Mouse (Mus musculus) ES-Bruce4 (cell line): ENCODE data around the gene Plcb1. TPM values are rescaled to one million over a fixed set of nuclear protein-coding genes. Genes with fewer than 3 reads are reported as not detected.

Experiments
- H3K27ac ChIP-seq: 2 replicates; pipeline ENCODE4 v1.5.1; 2012; ENCODE audit warnings: low read length, inconsistent platforms; ENCODE audit not compliant: insufficient read depth
- H3K27me3 ChIP-seq: 2 replicates; pipeline ENCODE4 v1.6.1; 2012; ENCODE audit warnings: mild to moderate bottlenecking, low read length, inconsistent platforms; ENCODE audit not compliant: control insufficient read depth, poor library complexity, insufficient read depth, severe bottlenecking
- H3K36me3 ChIP-seq: 2 replicates; pipeline ENCODE4 v1.6.1; 2012; ENCODE audit warnings: inconsistent platforms, mild to moderate bottlenecking, low read length, moderate library complexity; ENCODE audit not compliant: control insufficient read depth, poor library complexity, insufficient read depth, severe bottlenecking
- H3K4me1 ChIP-seq: one replicate; pipeline ENCODE4 v1.8.1; 2011; ENCODE audit warnings: low read length; ENCODE audit not compliant: control insufficient read depth, insufficient read depth
- H3K4me3 ChIP-seq: 2 replicates; pipeline ENCODE4 v1.5.1; 2011; ENCODE audit warnings: low read depth, mild to moderate bottlenecking, low read length
- H3K9ac ChIP-seq: 2 replicates; pipeline ENCODE4 v1.6.1; 2012; ENCODE audit warnings: low read depth, mild to moderate bottlenecking, inconsistent platforms; ENCODE audit not compliant: poor library complexity, severe bottlenecking
- H3K9me3 ChIP-seq: replicated peaks from 2 replicates; pipeline ENCODE4 v1.6.1; 2012; ENCODE audit warnings: mild to moderate bottlenecking, low read length, inconsistent platforms; ENCODE audit not compliant: control insufficient read depth, poor library complexity, insufficient read depth, severe bottlenecking
- CTCF ChIP-seq: IDR thresholded peaks from one replicate; pipeline ENCODE4 v1.8.1; 2011; ENCODE audit warnings: low read depth, low read length
- EP300 ChIP-seq: IDR thresholded peaks from 2 replicates; pipeline ENCODE4 v1.6.1; 2011; ENCODE audit warnings: low read depth, low read length; ENCODE audit not compliant: insufficient read depth
- POLR2A ChIP-seq: IDR thresholded peaks from one replicate; pipeline ENCODE4 v1.8.1; 2011; ENCODE audit warnings: low read length; ENCODE audit not compliant: insufficient read depth
- polyA plus RNA-seq: library from polyadenylated mRNA; stranded (reverse); fragments of >200 nt; gene quantifications from 2 replicates; pipeline ENCODE4 v1.2.4, GENCODE M21; 2011; ENCODE audit warnings: low read depth; ENCODE audit not compliant: missing spikeins, insufficient read depth, insufficient read length

Plcb1 gene
- polyA plus RNA-seq, 1 experiment = 0.19 TPM

- H3K9me3 ChIP-seq = no peaks in the 10 kb centered on the region
- no peaks in the 10 kb centered on the region for H3K27me3 ChIP-seq
- no peaks in the 10 kb centered on the region for H3K36me3 ChIP-seq
- TF ChIP-seq EP300 (no peak), POLR2A (no peak), CTCF (no peak)
- H3K27ac ChIP-seq = no peak overlapping the region
- no peak overlapping the region for H3K9ac ChIP-seq
- no peaks in the 10 kb centered on the region for H3K4me1 ChIP-seq
- H3K4me3 ChIP-seq = no peak overlapping the region
These were observed 150.2 kb downstream of the Plcb1 start for GRCm38 (mm10) chr2:134935970-134936649.

- H3K9ac ChIP-seq = no peak overlapping the region
- no peak overlapping the region for H3K27ac ChIP-seq
- no peaks in the 10 kb centered on the region for H3K9me3 ChIP-seq
- H3K36me3 ChIP-seq = no peaks in the 10 kb centered on the region
- no peaks in the 10 kb centered on the region for H3K4me1 ChIP-seq
- H3K4me3 ChIP-seq = no peak overlapping the region
- H3K27me3 ChIP-seq = no peaks in the 10 kb centered on the region
- TF ChIP-seq POLR2A (no peak), CTCF (no peak)
These were observed 151.8 kb downstream of the Plcb1 start for GRCm38 (mm10) chr2:134937666-134938065.

- Histone ChIP-seq H3K4me3 (no peak overlapping the region), H3K9ac (no peak overlapping the region), H3K27me3 (no peaks in the 10 kb centered on the region), H3K9me3 (no peaks in the 10 kb centered on the region), H3K36me3 (no peaks in the 10 kb centered on the region), H3K4me1 (no peaks in the 10 kb centered on the region), H3K27ac (no peak overlapping the region)
- TF ChIP-seq POLR2A (no peak), CTCF (no peak), EP300 (no peak)
These were observed 156.2 kb downstream of the Plcb1 start for GRCm38 (mm10) chr2:134942039-134942438.

DNA sequence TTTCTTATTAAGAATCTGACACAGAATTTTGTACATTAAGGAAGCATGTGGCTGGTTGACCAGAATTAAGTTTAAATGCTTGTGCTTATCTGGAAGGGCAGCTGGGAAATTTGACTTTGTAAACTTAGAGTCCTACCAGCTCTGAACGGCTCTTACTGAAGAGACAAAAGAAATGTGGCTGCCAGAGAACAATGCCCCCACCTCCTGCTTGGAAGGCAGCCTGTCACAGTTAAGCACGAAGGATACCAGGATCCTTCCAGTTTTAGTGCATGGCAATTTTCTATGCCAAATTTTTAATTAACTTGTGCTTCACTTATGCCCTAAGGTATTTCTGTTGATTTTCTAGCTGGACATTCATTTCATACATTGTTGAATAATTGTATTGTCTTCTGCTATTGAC lies 157.1 kb downstream of the Plcb1 start:
- Histone ChIP-seq H3K4me1 (no peaks in the 10 kb centered on the region), H3K27ac (no peak overlapping the region), H3K4me3 (no peak overlapping the region), H3K9me3 (no peaks in the 10 kb centered on the region), H3K36me3 (no peaks in the 10 kb centered on the region), H3K9ac (no peak overlapping the region), H3K27me3 (no peaks in the 10 kb centered on the region)
- no peak for TF ChIP-seq EP300
- no peak for TF ChIP-seq POLR2A
- no peak for TF ChIP-seq CTCF

- TF ChIP-seq POLR2A (no peak), CTCF (no peak), EP300 (no peak)
- Histone ChIP-seq H3K4me1 (no peaks in the 10 kb centered on the region), H3K9ac (no peak overlapping the region), H3K27me3 (no peaks in the 10 kb centered on the region), H3K4me3 (no peak overlapping the region), H3K27ac (no peak overlapping the region), H3K36me3 (no peaks in the 10 kb centered on the region), H3K9me3 (no peaks in the 10 kb centered on the region)
These were observed 160.5 kb downstream of the Plcb1 start for GRCm38 (mm10) chr2:134946331-134946730.

- H3K4me3 ChIP-seq = no peak overlapping the region
- no peaks in the 10 kb centered on the region for H3K4me1 ChIP-seq
- H3K9ac ChIP-seq = no peak overlapping the region
- H3K27me3 ChIP-seq = no peaks in the 10 kb centered on the region
- TF ChIP-seq POLR2A (no peak), CTCF (no peak), EP300 (no peak)
- no peaks in the 10 kb centered on the region for H3K9me3 ChIP-seq
- H3K36me3 ChIP-seq = no peaks in the 10 kb centered on the region
- H3K27ac ChIP-seq = no peak overlapping the region
These were observed 161.0 kb downstream of the Plcb1 start for GRCm38 (mm10) chr2:134946911-134947310.
